Mouse (Mus musculus) A20 (cell line): ENCODE measurements at regions not wholly inside any gene's neighbourhood (a gene's known extent, or its start where the extent isn't known, plus 50 kb on each side); places are given as distances from the start of the nearest gene placed in this dataset.
A peak's percentile ranks its signal among the peaks of the same experiment; 100 is the strongest.

Experiments
- DNase-seq: peaks from one replicate; pipeline ENCODE4 v3.0.0-alpha.2; 2011; ENCODE audit warnings: low read depth, low spot score

- peak; percentile 90 for DNase-seq
These were observed 52.8 kb upstream of the Gramd1a start for GRCm38 (mm10) chr7:31208237-31209054.

- DNase-seq = no peak
These were observed 52.0 kb upstream of the Gramd1a start for GRCm38 (mm10) chr7:31207563-31208236.
